In genomic region chr6:120715227-120715626, GRCm38 (mm10) we compare ENCODE assay signal across 10 mouse cellular contexts. TPM values are rescaled to one million over a fixed set of nuclear protein-coding genes. Genes with fewer than 3 reads are reported as not detected.
DNase-seq lines count a peak whose midpoint lies in the region; ATAC-seq and TF ChIP-seq lines count a peak whose summit lies in the region.
"Had no signal": no experiment of that assay in that cellular context is flagged by ENCODE, and none has a peak within 500 bp of the region (broad histone marks: within the 10 kb centered on the region; RNA-seq: fewer than 3 reads in every experiment).

No protein-coding gene starts in this region.

- H3K4me1 ChIP-seq in liver, postnatal 0 days (ENCODE audit: insufficient read depth): peaks cover 15% of the 10 kb centered on the region; the same call in 1 of the 2 replicates
- peaks cover 33% of the 10 kb centered on the region for H3K4me1 ChIP-seq in forebrain, embryonic 13.5 days
- peaks cover 34% of the 10 kb centered on the region for H3K4me1 ChIP-seq in midbrain, embryonic 12.5 days

- peak; percentile 11 to 13 for DNase-seq in cerebellum, postnatal 14 days
- DNase-seq in cerebellum, adult 9-10 months: no peak
- no peak for DNase-seq in liver, postnatal 0 days
- DNase-seq in liver: no peak
- DNase-seq in frontal cortex, postnatal 36 days (ENCODE audit: low spot score in 2 of 2): no peak
- DNase-seq in layer of hippocampus, postnatal 36 days: no peak
- DNase-seq: spleen, adult 18-20 months had no signal

- 82% methylated on average over 5 of the region's 5 CpGs for WGBS in liver, postnatal 0 days (ENCODE audit: insufficient replicate concordance)
- 57% methylated on average over 5 of the region's 5 CpGs for WGBS in forebrain, embryonic 13.5 days
- 57% methylated on average over 5 of the region's 5 CpGs for WGBS in midbrain, embryonic 12.5 days

- H3K27me3 ChIP-seq in liver, postnatal 0 days (ENCODE audit: insufficient read depth, low read length): no peaks in the 10 kb centered on the region
- H3K27me3 ChIP-seq in forebrain, embryonic 13.5 days: no peaks in the 10 kb centered on the region
- no peaks in the 10 kb centered on the region for H3K27me3 ChIP-seq in midbrain, embryonic 12.5 days

- no peak for TF ChIP-seq EP300 in liver, postnatal 0 days (IDR thresholded peaks at IDR 0.05; ENCODE audit: low read depth)

- no peaks in the 10 kb centered on the region for H3K9me3 ChIP-seq in liver, postnatal 0 days (ENCODE audit: low read length)
- H3K9me3 ChIP-seq in forebrain, embryonic 13.5 days (replicated peaks): no peaks in the 10 kb centered on the region
- no peaks in the 10 kb centered on the region for H3K9me3 ChIP-seq in midbrain, embryonic 12.5 days

- TF ChIP-seq CTCF in liver, postnatal 0 days (IDR thresholded peaks at IDR 0.05; ENCODE audit: low read depth): peak; percentile 22; the same call in 1 of the 2 replicates

- H3K27ac ChIP-seq in liver, postnatal 0 days (ENCODE audit: low read depth): no peak overlapping the region; the same call in 1 of the 2 replicates
- H3K27ac ChIP-seq in forebrain, embryonic 13.5 days: peak overlapping the region; percentile 31
- 0 out of 2 replicates have a peak overlapping the region, but pooled peaks have one; percentile 20 for H3K27ac ChIP-seq in midbrain, embryonic 12.5 days (replicated peaks)

- no peak overlapping the region for H3K9ac ChIP-seq in liver, postnatal 0 days (replicated peaks)
- H3K9ac ChIP-seq in forebrain, embryonic 13.5 days: no peak overlapping the region
- H3K9ac ChIP-seq in midbrain, embryonic 12.5 days (replicated peaks): no peak overlapping the region

- H3K4me3 ChIP-seq in liver, postnatal 0 days (ENCODE audit: low read depth, low read length): no peak overlapping the region
- no peak overlapping the region for H3K4me3 ChIP-seq in forebrain, embryonic 13.5 days
- H3K4me3 ChIP-seq in midbrain, embryonic 12.5 days: no peak overlapping the region

- no peak overlapping the region for H3K4me2 ChIP-seq in liver, postnatal 0 days (ENCODE audit: low read depth, low read length)
- no peak overlapping the region for H3K4me2 ChIP-seq in forebrain, embryonic 13.5 days
- no peak overlapping the region for H3K4me2 ChIP-seq in midbrain, embryonic 12.5 days (replicated peaks)

- no peaks in the 10 kb centered on the region for H3K36me3 ChIP-seq in liver, postnatal 0 days (replicated peaks; ENCODE audit: insufficient read depth, low read length)
- no peaks in the 10 kb centered on the region for H3K36me3 ChIP-seq in forebrain, embryonic 13.5 days (ENCODE audit: poor library complexity, severe bottlenecking)
- no peaks in the 10 kb centered on the region for H3K36me3 ChIP-seq in midbrain, embryonic 12.5 days

- ATAC-seq in liver, postnatal 0 days: no peak
- no peak for ATAC-seq in forebrain, embryonic 13.5 days
- ATAC-seq in midbrain, embryonic 12.5 days (ENCODE audit: low FRiP score, low read depth): no peak

RNA-seq across cellular contexts. Expression of gene Cecr2, which starts 49.1 kb away (rescaled TPM):
- 4.7 and 5.0 TPM in 2 replicates for polyA plus RNA-seq in liver, postnatal 0 days (2015; fragmentation: Nextera tagmentation; extraction: Ambion mirVana)
- 7.1 and 7.3 TPM in 2 replicates for polyA plus RNA-seq in forebrain, embryonic 13.5 days (2015; fragmentation: Nextera tagmentation; extraction: Ambion mirVana)
- polyA plus RNA-seq in midbrain, embryonic 12.5 days (2016; fragmentation: Nextera tagmentation; extraction: Ambion mirVana): 13.6 and 16.8 TPM in 2 replicates
- 10 to 100 TPM; 14.2 to 14.8 TPM for total RNA-seq in layer of hippocampus, postnatal 36 days (2021)

RNA-seq across cellular contexts. Expression of gene Slc25a18, which starts 58.2 kb away (rescaled TPM):
- polyA plus RNA-seq in liver, postnatal 0 days (2015; fragmentation: Nextera tagmentation; extraction: Ambion mirVana): 0.05 TPM in 1 of 2 replicates, not detected in the other
- 0.83 and 0.86 TPM in 2 replicates for polyA plus RNA-seq in forebrain, embryonic 13.5 days (2015; fragmentation: Nextera tagmentation; extraction: Ambion mirVana)
- 1.4 and 1.9 TPM in 2 replicates for polyA plus RNA-seq in midbrain, embryonic 12.5 days (2016; fragmentation: Nextera tagmentation; extraction: Ambion mirVana)
- 10 to 100 TPM; 56.7 to 57.9 TPM for total RNA-seq in layer of hippocampus, postnatal 36 days (2021)
- total RNA-seq: hematopoietic stem cell, adult 5-6 weeks had no signal

Comparison
In these comparisons a context has a peak if more than half of its experiments do, and no peak if none do; other contexts are left out.
1. DNase-seq: peak in cerebellum, postnatal 14 days (2 of 2); none in cerebellum, adult 9-10 months (single experiment), liver, postnatal 0 days (single experiment), liver (single experiment), frontal cortex, postnatal 36 days (0 of 2) and layer of hippocampus, postnatal 36 days (0 of 2).